In the genomic region with DNA sequence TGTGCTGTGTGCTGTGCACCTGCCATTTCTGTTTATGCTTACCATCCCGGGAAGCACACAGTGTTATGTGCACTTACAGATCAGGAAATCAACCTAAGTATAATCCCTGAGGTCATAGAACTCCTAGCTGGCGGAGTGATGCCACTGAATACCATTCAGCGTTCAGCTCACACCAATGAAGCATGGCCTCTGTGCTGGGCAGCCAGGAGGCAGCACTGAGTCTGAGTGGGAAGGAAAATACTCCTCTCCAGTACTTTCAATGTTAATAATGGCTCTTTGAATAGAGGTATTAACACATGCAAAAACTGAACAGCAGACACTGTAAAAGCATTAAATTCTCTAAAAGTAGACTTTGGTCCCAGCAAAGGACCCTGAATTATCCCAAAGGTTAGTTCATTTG, we compare ENCODE assay signal across 14 mouse cellular contexts.
DNase-seq lines count a peak whose midpoint lies in the region; ATAC-seq and TF ChIP-seq lines count a peak whose summit lies in the region.
"Had no signal": no experiment of that assay in that cellular context is flagged by ENCODE, and none has a peak within 500 bp of the region (broad histone marks: within the 10 kb centered on the region; RNA-seq: fewer than 3 reads in every experiment).

No protein-coding gene starts in this region.

- H3K36me3 ChIP-seq in liver, adult 2 months (ENCODE audit: control insufficient read depth, insufficient read depth, low read length): no peaks in the 10 kb centered on the region
- no peaks in the 10 kb centered on the region for H3K36me3 ChIP-seq in liver, embryonic 11.5 days (ENCODE audit: control insufficient read depth, insufficient read depth, low read length)
- peaks cover 0 to 13% of the 10 kb centered on the region in 2 experiments; a peak in 2 of 4 replicates for H3K36me3 ChIP-seq in MEL (ENCODE audit: control insufficient read depth in 1 of 2, insufficient read depth in 2 of 2, low read length in 2 of 2)
- H3K36me3 ChIP-seq: G1E; heart, embryonic 13.5 days; kidney, embryonic 15.5 days had no signal

- ATAC-seq in liver, embryonic 11.5 days (replicated peaks; ENCODE audit: low FRiP score): no peak
- ATAC-seq: forebrain, embryonic 16.5 days had no signal

- TF ChIP-seq CTCF in liver, adult 2 months (IDR thresholded peaks at IDR 0.05; ENCODE audit: low read depth, low read length): peak; percentile 56
- TF ChIP-seq CTCF in MEL (IDR thresholded peaks at IDR 0.05 in 2 of 3, conservative IDR thresholded peaks at IDR 0.05 in 1 of 3; ENCODE audit: control insufficient read depth in 1 of 3, insufficient read depth in 1 of 3, low read depth in 2 of 3, low read length in 3 of 3, poor library complexity in 1 of 3, severe bottlenecking in 1 of 3): peak in 2 of 3 experiments; percentile 16; a peak in 1 of 6 replicates
- TF ChIP-seq CTCF in embryonic fibroblast, embryonic 13.5 days (IDR thresholded peaks at IDR 0.05; ENCODE audit: borderline replicate concordance, insufficient read depth, low read length): peak; percentile 14; the same call in 1 of the 2 replicates

- no peaks in the 10 kb centered on the region for H3K9me3 ChIP-seq in liver, embryonic 11.5 days (ENCODE audit: control insufficient read depth, low read length)
- no peaks in the 10 kb centered on the region for H3K9me3 ChIP-seq in MEL (replicated peaks; ENCODE audit: insufficient read depth, low read length)
- H3K9me3 ChIP-seq: G1E; heart, embryonic 13.5 days; kidney, embryonic 15.5 days had no signal

- DNase-seq in cerebellum, postnatal 25 days: peak; percentile 11 to 20
- no peak for DNase-seq in cerebellum, adult 9-11 months
- no peak for DNase-seq in liver, adult 2 months (ENCODE audit: extremely low read depth, low read depth, low spot score)
- no peak for DNase-seq in liver, embryonic 11.5 days (ENCODE audit: low spot score)
- no peak for DNase-seq in MEL (ENCODE audit: low read depth, low spot score)
- no peak for DNase-seq in B cell, adult 2 months
- DNase-seq in ovary, postnatal 36 days (ENCODE audit: low spot score): no peak
- DNase-seq: cerebellum, postnatal 36 days; thymus, postnatal 25 days had no signal

- no peaks in the 10 kb centered on the region for H3K27me3 ChIP-seq in liver, adult 2 months (ENCODE audit: control insufficient read depth, insufficient read depth, low read length)
- no peaks in the 10 kb centered on the region for H3K27me3 ChIP-seq in liver, embryonic 11.5 days (replicated peaks; ENCODE audit: control insufficient read depth, insufficient read depth, low read length)
- H3K27me3 ChIP-seq in MEL (ENCODE audit: control insufficient read depth in 1 of 2, insufficient read depth in 2 of 2, low read length in 2 of 2): no peaks in the 10 kb centered on the region
- H3K27me3 ChIP-seq: heart, embryonic 13.5 days; kidney, embryonic 15.5 days had no signal

- H3K4me1 ChIP-seq in liver, adult 2 months (ENCODE audit: control insufficient read depth, insufficient read depth, low read length): no peaks in the 10 kb centered on the region
- H3K4me1 ChIP-seq in liver, embryonic 11.5 days (replicated peaks; ENCODE audit: control insufficient read depth, insufficient read depth, low read length): no peaks in the 10 kb centered on the region; the same call in 1 of the 2 replicates
- H3K4me1 ChIP-seq in MEL (ENCODE audit: control insufficient read depth in 1 of 2, insufficient read depth in 2 of 2, low read length in 2 of 2): peaks cover 6 to 13% of the 10 kb centered on the region in 2 experiments; a peak in 3 of 4 replicates
- no peaks in the 10 kb centered on the region for H3K4me1 ChIP-seq in embryonic fibroblast, embryonic 13.5 days (ENCODE audit: control insufficient read depth, insufficient read depth, low read length)

- H3K27ac ChIP-seq in liver, adult 2 months (replicated peaks; ENCODE audit: insufficient read depth, low read depth, low read length): no peak overlapping the region
- H3K27ac ChIP-seq in liver, embryonic 11.5 days (ENCODE audit: low read depth, low read length): no peak overlapping the region
- H3K27ac ChIP-seq in MEL (ENCODE audit: control insufficient read depth, low read depth, low read length): no peak overlapping the region
- no peak overlapping the region for H3K27ac ChIP-seq in embryonic fibroblast, embryonic 13.5 days (ENCODE audit: insufficient read depth, low read length)
- H3K27ac ChIP-seq: heart, embryonic 13.5 days; kidney, embryonic 15.5 days had no signal

- no peak for TF ChIP-seq EP300 in MEL (IDR thresholded peaks at IDR 0.05; ENCODE audit: low read depth in 1 of 2, low read length in 2 of 2)

- no peak overlapping the region for H3K4me3 ChIP-seq in liver, adult 2 months (ENCODE audit: insufficient read depth, low read depth, low read length)
- H3K4me3 ChIP-seq in liver, embryonic 11.5 days (ENCODE audit: low read depth, low read length): no peak overlapping the region
- no peak overlapping the region for H3K4me3 ChIP-seq in MEL (ENCODE audit: control insufficient read depth in 1 of 2, insufficient read depth in 1 of 2, low read depth in 2 of 2, low read length in 2 of 2)
- H3K4me3 ChIP-seq in embryonic fibroblast, embryonic 13.5 days (ENCODE audit: insufficient read depth, low read length): no peak overlapping the region
- H3K4me3 ChIP-seq: heart, embryonic 13.5 days; kidney, embryonic 15.5 days had no signal

- H3K79me2 ChIP-seq in liver, adult 2 months (ENCODE audit: control insufficient read depth, insufficient read depth, low read length): no peaks in the 10 kb centered on the region
- no peaks in the 10 kb centered on the region for H3K79me2 ChIP-seq in MEL (ENCODE audit: control insufficient read depth, insufficient read depth, low read length, poor library complexity)

- TF ChIP-seq POLR2A in liver, adult 2 months (IDR thresholded peaks at IDR 0.05; ENCODE audit: extremely low read depth, insufficient read depth, low read length): no peak
- no peak for TF ChIP-seq POLR2A in MEL (IDR thresholded peaks at IDR 0.05; ENCODE audit: control insufficient read depth in 1 of 2, insufficient read depth in 1 of 2, low read depth in 1 of 2, low read length in 2 of 2, poor library complexity in 1 of 2)
- TF ChIP-seq POLR2A in embryonic fibroblast, embryonic 13.5 days (IDR thresholded peaks at IDR 0.05; ENCODE audit: low read depth, low read length): no peak

- H3K4me2 ChIP-seq in liver, embryonic 11.5 days: no peak overlapping the region
- H3K4me2 ChIP-seq: heart, embryonic 13.5 days; kidney, embryonic 15.5 days had no signal

- WGBS in liver, adult 2 months: 77% methylated on average over 3 of the region's 3 CpGs
- 64% methylated on average over 3 of the region's 3 CpGs for WGBS in liver, embryonic 11.5 days

- H3K9ac ChIP-seq in liver, adult 2 months (ENCODE audit: low read depth, low read length): no peak overlapping the region
- no peak overlapping the region for H3K9ac ChIP-seq in liver, embryonic 11.5 days (ENCODE audit: low read depth, low read length)
- no peak overlapping the region for H3K9ac ChIP-seq in MEL (ENCODE audit: control insufficient read depth, low read depth, low read length, poor library complexity, severe bottlenecking)
- H3K9ac ChIP-seq: heart, embryonic 13.5 days; kidney, embryonic 15.5 days had no signal

- TF ChIP-seq RAD21 in MEL (IDR thresholded peaks at IDR 0.05; ENCODE audit: low read depth, low read length): peak; percentile 6

TF ChIP-seq in MEL, 35 proteins besides CTCF, POLR2A, EP300 and RAD21:
- no peak for TF ChIP-seq RCOR1 (IDR thresholded peaks at IDR 0.05; ENCODE audit: low read depth, low read length)
- no peak for TF ChIP-seq MYB (IDR thresholded peaks at IDR 0.05; ENCODE audit: low read depth, low read length)
- peak; percentile 54 for TF ChIP-seq SMC3 (IDR thresholded peaks at IDR 0.05; ENCODE audit: low read depth, low read length)

Comparison
In these comparisons a context has a peak if more than half of its experiments do, and no peak if none do; other contexts are left out.
1. DNase-seq: peak in cerebellum, postnatal 25 days (2 of 2); none in cerebellum, adult 9-11 months (single experiment), liver, adult 2 months (single experiment), liver, embryonic 11.5 days (single experiment), MEL (single experiment), B cell, adult 2 months (0 of 2) and ovary, postnatal 36 days (single experiment).
2. Peak in every context shown above with its lines, with median percentiles within 50 percentile points of each other: CTCF ChIP-seq.